Mouse (Mus musculus): Measurements from ENCODE around the gene Iapp. TPM values are rescaled to one million over a fixed set of nuclear protein-coding genes. Genes with fewer than 3 reads are reported as not detected.
A peak's percentile ranks its signal among the peaks of the same experiment; 100 is the strongest.
"Not testable (repeated sequence)": the region's sequence is repeated elsewhere in the genome, so short reads cannot be mapped to it uniquely, and the experiment has no call there.

Gene Iapp
- polyA plus RNA-seq, 1 experiment from 2014 or later, result 0.51 TPM

- peaks cover 9% of the 10 kb centered on the region; the same call in 1 of the 2 replicates for H3K36me3 ChIP-seq (ENCODE audit: insufficient read depth, low read length)
- H3K9me3 ChIP-seq (replicated peaks; ENCODE audit: low read length), result no peaks in the 10 kb centered on the region
- no peak for TF ChIP-seq CTCF (IDR thresholded peaks at IDR 0.05; ENCODE audit: low read depth)
- under 1% methylated on average over 48 of the region's 48 CpGs for WGBS
- no peaks in the 10 kb centered on the region for H3K27me3 ChIP-seq (ENCODE audit: insufficient read depth, low read length)
- peak within 1 kb of the TSS; percentile 80 for H3K27ac ChIP-seq
- peak within 1 kb of the TSS; percentile 73 for H3K4me3 ChIP-seq (replicated peaks; ENCODE audit: low read depth, low read length)
- H3K4me2 ChIP-seq (ENCODE audit: low read length), result peak within 1 kb of the TSS; percentile 70
- DNase-seq (ENCODE audit: low spot score), result peak; percentile 95
- H3K4me1 ChIP-seq (replicated peaks; ENCODE audit: insufficient read depth, low read length), result peaks cover 9% of the 10 kb centered on the region
- ATAC-seq (replicated peaks; ENCODE audit: low FRiP score, low read depth), result peak; percentile 88
- H3K9ac ChIP-seq (ENCODE audit: low read depth, low read length), result peak within 1 kb of the TSS; percentile 70
Measured at GRCm38 (mm10) chr6:142345440-142346038, 47.3 kb downstream of the Iapp start, which contains the start of gene Pyroxd1. Gene Pyroxd1 (plus strand): TSS chr6:142345654.

GRCm38 (mm10) chr6:142346181-142347110 lies 48.2 kb downstream of the Iapp start:
- H3K36me3 ChIP-seq (ENCODE audit: insufficient read depth, low read length), result peaks cover 18% of the 10 kb centered on the region
- no peak for TF ChIP-seq CTCF (IDR thresholded peaks at IDR 0.05; ENCODE audit: low read depth)
- H3K27ac ChIP-seq, result 0 out of 2 replicates have a peak overlapping the region, but pooled peaks have one; percentile 6
- H3K9ac ChIP-seq (ENCODE audit: low read depth, low read length), result peak overlapping the region; percentile 70; the same call in 1 of the 2 replicates
- peaks cover 9% of the 10 kb centered on the region for H3K4me1 ChIP-seq (replicated peaks; ENCODE audit: insufficient read depth, low read length)
- no peaks in the 10 kb centered on the region for H3K9me3 ChIP-seq (replicated peaks; ENCODE audit: low read length)
- no peak for ATAC-seq (replicated peaks; ENCODE audit: low FRiP score, low read depth)
- H3K4me2 ChIP-seq (ENCODE audit: low read length), result peak overlapping the region; percentile 70
- WGBS, result 43% methylated on average over 12 of the region's 12 CpGs
- no peaks in the 10 kb centered on the region for H3K27me3 ChIP-seq (ENCODE audit: insufficient read depth, low read length)
- peak; percentile 11 for DNase-seq (ENCODE audit: low spot score)
- peak overlapping the region; percentile 73 for H3K4me3 ChIP-seq (replicated peaks; ENCODE audit: low read depth, low read length)

- ATAC-seq (replicated peaks; ENCODE audit: low FRiP score, low read depth), result no peak; the same call in 1 of the 2 replicates
- Histone ChIP-seq H3K4me1 (replicated peaks; ENCODE audit: insufficient read depth, low read length) (peaks cover 9% of the 10 kb centered on the region), H3K27ac (0 out of 2 replicates have a peak overlapping the region, but pooled peaks have one; percentile 25), H3K27me3 (ENCODE audit: insufficient read depth, low read length) (no peaks in the 10 kb centered on the region), H3K9ac (ENCODE audit: low read depth, low read length) (no peak overlapping the region), H3K4me2 (ENCODE audit: low read length) (no peak overlapping the region), H3K9me3 (replicated peaks; ENCODE audit: low read length) (no peaks in the 10 kb centered on the region), H3K4me3 (replicated peaks; ENCODE audit: low read depth, low read length) (no peak overlapping the region), H3K36me3 (ENCODE audit: insufficient read depth, low read length) (peaks cover 21% of the 10 kb centered on the region)
- peak; percentile 3 for DNase-seq (ENCODE audit: low spot score)
- TF ChIP-seq CTCF (IDR thresholded peaks at IDR 0.05; ENCODE audit: low read depth), result no peak
- 76% methylated on average over 11 of the region's 11 CpGs for WGBS
Measured at GRCm38 (mm10) chr6:142347431-142348385, 49.5 kb downstream of the Iapp start.

GRCm38 (mm10) chr6:142352099-142352498 lies 53.9 kb downstream of the Iapp start:
- H3K36me3 ChIP-seq (ENCODE audit: insufficient read depth, low read length), result peaks cover 47% of the 10 kb centered on the region
- WGBS, result 89% methylated on average over 3 of the region's 3 CpGs
- ATAC-seq (replicated peaks; ENCODE audit: low FRiP score, low read depth); H3K4me2 ChIP-seq (ENCODE audit: low read length); H3K4me3 ChIP-seq (replicated peaks; ENCODE audit: low read depth, low read length); DNase-seq (ENCODE audit: low spot score); H3K4me1 ChIP-seq (replicated peaks; ENCODE audit: insufficient read depth, low read length); H3K27me3 ChIP-seq (ENCODE audit: insufficient read depth, low read length); H3K9me3 ChIP-seq (replicated peaks; ENCODE audit: low read length); H3K27ac ChIP-seq; H3K9ac ChIP-seq (ENCODE audit: low read depth, low read length): not testable (repeated sequence)

Other genes with a start within 250 kb of the Iapp start
- gene Slco1a6, start 89.9 kb upstream of the Iapp start, polyA plus RNA-seq (2015; fragmentation: Nextera tagmentation; extraction: Ambion mirVana), result 36.5 and 36.9 TPM in 2 replicates
- 0.09 and 0.10 TPM in 2 replicates for gene Slco1a5, start 24.6 kb downstream of the Iapp start, polyA plus RNA-seq (2015; fragmentation: Nextera tagmentation; extraction: Ambion mirVana)
- gene Pyroxd1, start 47.2 kb downstream of the Iapp start, polyA plus RNA-seq (2015; fragmentation: Nextera tagmentation; extraction: Ambion mirVana), result 21.1 and 24.1 TPM in 2 replicates
- gene Recql, start 88.7 kb downstream of the Iapp start, polyA plus RNA-seq (2015; fragmentation: Nextera tagmentation; extraction: Ambion mirVana), result 14.9 and 17.1 TPM in 2 replicates
- gene Golt1b, start 88.8 kb downstream of the Iapp start, polyA plus RNA-seq (2015; fragmentation: Nextera tagmentation; extraction: Ambion mirVana), result 68.7 and 79.5 TPM in 2 replicates
- gene Spx, start 115.0 kb downstream of the Iapp start, polyA plus RNA-seq (2015; fragmentation: Nextera tagmentation; extraction: Ambion mirVana), result 0.21 and 0.34 TPM in 2 replicates
- not detected in 2 replicates for gene Gys2, start 174.7 kb downstream of the Iapp start, polyA plus RNA-seq (2015; fragmentation: Nextera tagmentation; extraction: Ambion mirVana)
- gene Ldhb, start 209.5 kb downstream of the Iapp start, polyA plus RNA-seq (2015; fragmentation: Nextera tagmentation; extraction: Ambion mirVana), result 1,564 and 1,601 TPM in 2 replicates